In the genomic region with DNA sequence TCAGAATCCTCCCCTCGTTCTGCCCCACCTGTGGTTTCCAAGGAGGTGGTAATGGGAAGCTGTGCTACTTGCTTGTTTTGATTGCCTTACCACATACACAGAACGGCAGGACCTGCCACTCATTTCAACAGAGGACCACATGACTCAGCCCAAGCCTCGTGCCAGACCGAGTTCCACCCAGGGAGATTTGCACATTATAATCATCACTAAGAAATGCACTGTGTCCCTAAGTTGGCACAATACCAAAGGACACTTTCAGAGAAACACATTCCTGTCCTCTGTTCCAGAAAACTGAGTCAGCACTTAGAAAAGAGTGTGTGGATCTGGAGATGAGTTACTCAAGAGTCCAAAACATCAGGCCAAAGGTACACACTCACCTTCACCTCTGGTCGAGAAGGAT, we compare ENCODE assay signal across 14 mouse cellular contexts. TPM values are rescaled to one million over a fixed set of nuclear protein-coding genes. Genes with fewer than 3 reads are reported as not detected.
DNase-seq lines count a peak whose midpoint lies in the region; ATAC-seq and TF ChIP-seq lines count a peak whose summit lies in the region.
"Had no signal": no experiment of that assay in that cellular context is flagged by ENCODE, and none has a peak within 500 bp of the region (broad histone marks: within the 10 kb centered on the region; RNA-seq: fewer than 3 reads in every experiment).

No protein-coding gene starts in this region.

- H3K4me1 ChIP-seq in intestine, postnatal 0 days (replicated peaks; ENCODE audit: control insufficient read depth, insufficient read depth, low read length), result no peaks in the 10 kb centered on the region
- H3K4me1 ChIP-seq in intestine, embryonic 15.5 days (replicated peaks), result no peaks in the 10 kb centered on the region
- H3K4me1 ChIP-seq in midbrain, embryonic 13.5 days (replicated peaks), result no peaks in the 10 kb centered on the region
- H3K4me1 ChIP-seq: lung, embryonic 15.5 days had no signal

- H3K27me3 ChIP-seq in intestine, postnatal 0 days (replicated peaks; ENCODE audit: control insufficient read depth, insufficient read depth, low read length), result no peaks in the 10 kb centered on the region
- no peaks in the 10 kb centered on the region for H3K27me3 ChIP-seq in intestine, embryonic 15.5 days (replicated peaks)
- H3K27me3 ChIP-seq in midbrain, embryonic 13.5 days, result no peaks in the 10 kb centered on the region
- H3K27me3 ChIP-seq: lung, embryonic 15.5 days had no signal

- ATAC-seq in intestine, postnatal 0 days, result peak; percentile 36
- ATAC-seq in intestine, embryonic 15.5 days, result no peak
- ATAC-seq in midbrain, embryonic 13.5 days, result no peak
- ATAC-seq: hindbrain, embryonic 16.5 days had no signal

- no peak overlapping the region for H3K9ac ChIP-seq in intestine, postnatal 0 days (ENCODE audit: low read depth, low read length)
- no peak overlapping the region for H3K9ac ChIP-seq in intestine, embryonic 15.5 days
- H3K9ac ChIP-seq in midbrain, embryonic 13.5 days (replicated peaks), result no peak overlapping the region
- H3K9ac ChIP-seq: lung, embryonic 15.5 days had no signal

- no peak overlapping the region for H3K4me3 ChIP-seq in intestine, postnatal 0 days (ENCODE audit: low read depth, low read length)
- H3K4me3 ChIP-seq in intestine, embryonic 15.5 days (replicated peaks), result no peak overlapping the region
- no peak overlapping the region for H3K4me3 ChIP-seq in layer of hippocampus, adult 2 months
- no peak overlapping the region for H3K4me3 ChIP-seq in midbrain, embryonic 13.5 days (replicated peaks)
- H3K4me3 ChIP-seq: lung, embryonic 15.5 days had no signal

- TF ChIP-seq CTCF in intestine, postnatal 0 days (IDR thresholded peaks at IDR 0.05; ENCODE audit: low read depth), result no peak
- TF ChIP-seq CTCF in layer of hippocampus, adult 2 months (conservative IDR thresholded peaks at IDR 0.05), result no peak

- no peak overlapping the region for H3K4me2 ChIP-seq in intestine, postnatal 0 days (replicated peaks; ENCODE audit: low read depth)
- H3K4me2 ChIP-seq in intestine, embryonic 15.5 days (replicated peaks), result no peak overlapping the region
- no peak overlapping the region for H3K4me2 ChIP-seq in midbrain, embryonic 13.5 days (replicated peaks)
- H3K4me2 ChIP-seq: lung, embryonic 15.5 days; midbrain, embryonic 11.5 days had no signal

- no peaks in the 10 kb centered on the region for H3K36me3 ChIP-seq in intestine, postnatal 0 days (ENCODE audit: control insufficient read depth, insufficient read depth)
- H3K36me3 ChIP-seq in intestine, embryonic 15.5 days, result no peaks in the 10 kb centered on the region
- no peaks in the 10 kb centered on the region for H3K36me3 ChIP-seq in midbrain, embryonic 13.5 days
- H3K36me3 ChIP-seq: lung, embryonic 15.5 days had no signal

- 0 out of 2 replicates have a peak, but pooled peaks cover 4% of the 10 kb centered on the region for H3K9me3 ChIP-seq in intestine, postnatal 0 days (ENCODE audit: control insufficient read depth)
- no peaks in the 10 kb centered on the region for H3K9me3 ChIP-seq in intestine, embryonic 15.5 days
- no peaks in the 10 kb centered on the region for H3K9me3 ChIP-seq in midbrain, embryonic 13.5 days
- H3K9me3 ChIP-seq: lung, embryonic 15.5 days had no signal

- H3K27ac ChIP-seq in intestine, postnatal 0 days (ENCODE audit: low read depth, low read length), result no peak overlapping the region
- H3K27ac ChIP-seq in intestine, embryonic 15.5 days, result no peak overlapping the region
- H3K27ac ChIP-seq in layer of hippocampus, adult 2 months, result no peak overlapping the region
- no peak overlapping the region for H3K27ac ChIP-seq in midbrain, embryonic 13.5 days
- H3K27ac ChIP-seq: lung, embryonic 15.5 days had no signal

- WGBS in intestine, postnatal 0 days, result 49% methylated on average over 5 of the region's 5 CpGs
- 65% methylated on average over 5 of the region's 5 CpGs for WGBS in intestine, embryonic 15.5 days
- 70% methylated on average over 5 of the region's 5 CpGs for WGBS in midbrain, embryonic 13.5 days

- peak; percentile 50 for DNase-seq in 416B (ENCODE audit: low read depth)
- DNase-seq in adrenal gland, adult (ENCODE audit: inconsistent age in 2 of 2, low spot score in 1 of 2), result peak; percentile 68 to 86
- DNase-seq in kidney, postnatal 14 days, result peak; percentile 29
- no peak for DNase-seq in layer of hippocampus, adult 2 months (ENCODE audit: low spot score in 2 of 2)
- DNase-seq: cerebellum, adult 11 months had no signal

RNA-seq across cellular contexts. Expression of gene Abcb11, which starts 53.4 kb away (rescaled TPM):
- 2.8 and 4.0 TPM in 2 replicates for polyA plus RNA-seq in intestine, postnatal 0 days (2015; fragmentation: Nextera tagmentation; extraction: Ambion mirVana)
- polyA plus RNA-seq in intestine, embryonic 15.5 days (2015; fragmentation: Nextera tagmentation; extraction: Ambion mirVana), result 1.7 and 2.7 TPM in 2 replicates
- not detected for total RNA-seq in layer of hippocampus, adult 2 months (2021)
- not detected in 2 replicates for polyA plus RNA-seq in midbrain, embryonic 13.5 days (2015; fragmentation: Nextera tagmentation; extraction: Ambion mirVana)
- total RNA-seq: heart, adult 18-20 months had no signal
- polyA plus RNA-seq: limb, embryonic 11.5 days; midbrain, embryonic 11.5 days; neural tube, embryonic 11.5 days had no signal

Comparison
In these comparisons a context has a peak if more than half of its experiments do, and no peak if none do; other contexts are left out.
1. DNase-seq: peak in 416B (single experiment), adrenal gland, adult (2 of 2) and kidney, postnatal 14 days (single experiment); none in layer of hippocampus, adult 2 months (0 of 2).